Mouse (Mus musculus) sigmoid colon, adult 10 weeks (tissue): ENCODE results near the gene Vsig8. TPM values are rescaled to one million over a fixed set of nuclear protein-coding genes. Genes with fewer than 3 reads are reported as not detected.

Source experiments
- polyA plus RNA-seq: library from polyadenylated mRNA; stranded (reverse); fragments of 350-450 nt; fragmentation: Illumina TruSeq; extraction: RNeasy Lipid Tissue Mini Kit (QIAGEN cat#74804); gene quantifications from one replicate; pipeline ENCODE4 v1.2.3, GENCODE M21; 2014; ENCODE audit warnings: low read depth, low replicate concordance

Gene Vsig8
- polyA plus RNA-seq = not detected

DNA sequence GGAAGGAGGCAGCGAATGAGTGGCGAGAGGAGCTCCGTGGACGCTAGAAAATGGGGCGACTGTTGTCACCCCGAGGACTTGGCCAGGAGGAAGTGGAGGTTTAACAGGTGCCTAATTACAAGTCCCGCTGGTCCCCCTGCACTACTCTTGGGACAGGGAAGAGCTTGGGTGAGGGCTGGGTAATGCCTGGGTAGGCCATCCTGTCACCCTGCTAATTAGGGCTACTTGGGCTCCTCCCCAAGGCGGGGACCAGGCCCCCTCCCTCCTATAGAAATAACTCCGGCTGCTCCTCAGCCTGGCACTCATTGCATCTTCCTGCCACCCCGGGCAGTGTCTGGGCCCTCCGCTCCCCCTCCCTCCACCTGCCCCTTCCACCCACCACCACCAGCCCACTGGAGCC lies at the start of gene Vsig8:
Gene Vsig8 (plus strand): TSS at position 301 of the 400 bp plus-strand sequence.

DNA sequence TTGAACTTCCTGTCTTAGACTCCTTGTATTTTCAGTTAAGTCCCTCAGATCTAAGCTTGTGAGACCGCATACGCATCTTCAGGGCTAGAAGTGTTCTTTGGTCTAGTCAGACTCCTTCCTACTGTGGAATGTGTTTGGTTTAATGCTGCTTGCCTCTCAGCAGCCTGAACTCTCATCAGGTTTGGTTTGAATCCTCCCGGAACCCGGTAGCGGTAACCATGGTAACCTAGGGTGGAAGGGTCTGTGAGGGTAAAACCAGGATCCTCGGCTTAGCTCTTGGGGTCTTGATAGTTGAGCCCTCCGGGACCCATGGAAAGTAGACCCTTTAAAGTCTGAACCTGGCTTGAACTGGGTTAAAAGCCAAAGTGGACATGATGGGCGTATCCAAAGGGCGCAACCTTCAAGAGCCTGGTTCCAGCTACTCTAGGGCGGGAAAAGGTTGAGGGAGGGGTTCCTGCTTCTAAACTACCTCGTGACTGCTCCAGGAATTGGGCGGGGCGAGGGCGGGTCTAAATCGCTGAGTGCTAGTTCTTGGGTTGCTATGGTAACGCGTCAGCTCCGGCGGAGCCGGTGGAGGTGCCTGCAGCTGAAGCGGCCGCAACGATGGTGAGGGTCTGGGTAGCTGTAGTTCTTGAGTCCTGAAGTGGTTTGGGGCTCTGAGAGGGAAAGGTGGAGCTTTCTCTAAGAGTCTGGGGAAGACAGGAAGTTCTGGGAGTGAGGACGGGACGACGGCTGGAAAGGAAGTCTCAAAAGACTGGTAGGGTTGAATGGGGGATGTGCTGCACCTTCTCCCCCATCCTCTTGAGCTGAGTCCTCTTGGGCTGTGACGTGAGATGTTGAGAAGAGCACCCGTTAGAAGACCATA lies 34.9 kb upstream of the Vsig8 start, which contains the start of gene Cfap45:
Gene Cfap45 (plus strand): TSS at position 226 of the 865 bp plus-strand sequence.

DNA sequence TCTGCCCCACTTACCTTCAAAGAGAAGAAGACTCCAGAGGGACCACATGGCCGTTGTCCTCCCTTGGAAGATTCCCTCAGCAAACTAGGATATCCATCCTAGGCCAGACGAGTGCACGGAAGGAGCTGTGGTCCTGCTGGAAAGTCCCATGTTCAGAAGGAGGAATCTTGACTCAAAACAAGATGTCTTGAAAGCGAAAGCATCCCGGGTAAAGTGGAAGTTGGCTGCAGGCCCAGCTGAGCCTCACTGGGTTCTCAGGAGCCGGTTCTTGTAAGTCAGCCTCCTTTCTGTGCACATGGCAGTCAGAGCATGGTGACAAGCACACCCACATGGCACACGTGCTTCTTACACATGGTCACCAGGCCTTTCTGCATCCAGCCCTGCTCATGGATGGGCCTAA lies 34.6 kb downstream of the Vsig8 start, which contains the start of gene Slamf8:
Gene Slamf8 (minus strand): TSS at position 184 of the 400 bp plus-strand sequence.

DNA sequence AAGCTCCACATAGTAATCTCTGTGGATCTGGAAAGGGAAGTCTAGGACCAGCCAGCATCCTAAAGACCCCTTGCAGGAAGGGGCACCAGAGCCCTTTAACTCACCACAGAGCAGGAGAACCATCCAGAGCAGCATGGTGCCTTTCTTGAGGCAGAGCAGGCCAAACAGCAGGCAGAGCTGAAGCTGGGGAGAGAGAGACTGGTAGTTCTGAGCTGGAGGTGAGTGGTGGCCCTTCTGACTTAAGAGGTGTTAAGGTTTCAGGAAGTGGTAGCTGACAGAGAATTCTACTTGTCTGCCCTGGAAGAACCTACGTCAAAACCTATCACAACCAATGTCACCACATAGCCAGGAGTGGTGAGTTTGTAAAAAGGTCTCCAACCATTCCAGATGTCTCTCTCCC lies 46.6 kb downstream of the Vsig8 start, which contains the start of gene Fcrl6:
Gene Fcrl6 (minus strand): TSS at position 226 of the 400 bp plus-strand sequence.

Other genes starting within 250 kb of the Vsig8 start
- not detected for gene Kcnj9, start 226.6 kb upstream of the Vsig8 start, polyA plus RNA-seq
- 2.6 TPM for gene Kcnj10, start 214.7 kb upstream of the Vsig8 start, polyA plus RNA-seq
- gene Pigm, start 179.4 kb upstream of the Vsig8 start, polyA plus RNA-seq = 33.9 TPM
- 1.1 TPM for gene Slamf9, start 80.6 kb upstream of the Vsig8 start, polyA plus RNA-seq
- gene Igsf9, start 74.2 kb upstream of the Vsig8 start, polyA plus RNA-seq = 5.1 TPM
- gene Tagln2, start 55.9 kb upstream of the Vsig8 start, polyA plus RNA-seq = 81.6 TPM
- 3.1 TPM for gene Cfap45, start 35.1 kb upstream of the Vsig8 start, polyA plus RNA-seq
- 0.63 TPM for gene Slamf8, start 34.6 kb downstream of the Vsig8 start, polyA plus RNA-seq
- not detected for gene Fcrl6, start 46.6 kb downstream of the Vsig8 start, polyA plus RNA-seq
- 3.2 TPM for gene Dusp23, start 77.0 kb downstream of the Vsig8 start, polyA plus RNA-seq
- gene Crp, start 142.1 kb downstream of the Vsig8 start, polyA plus RNA-seq = not detected